In genomic region chr10:74937003-74937790, GRCm38 (mm10) we compare ENCODE assay signal across 8 mouse cellular contexts. TPM values are rescaled to one million over a fixed set of nuclear protein-coding genes. Genes with fewer than 3 reads are reported as not detected.
DNase-seq lines count a peak whose midpoint lies in the region; ATAC-seq and TF ChIP-seq lines count a peak whose summit lies in the region.

No protein-coding gene starts in this region.

- no peaks in the 10 kb centered on the region for H3K36me3 ChIP-seq in thymus, adult 2 months (ENCODE audit: control insufficient read depth, insufficient read depth, low read length)
- H3K36me3 ChIP-seq in hindbrain, embryonic 11.5 days (ENCODE audit: control insufficient read depth, insufficient read depth, low read length), result no peaks in the 10 kb centered on the region
- H3K36me3 ChIP-seq in liver, postnatal 0 days (replicated peaks; ENCODE audit: insufficient read depth, low read length), result no peaks in the 10 kb centered on the region

- DNase-seq in cerebellum, adult 8-10 months, result no peak
- DNase-seq in thymus, adult 2 months, result no peak
- no peak for DNase-seq in thymus, postnatal 10 days (ENCODE audit: low spot score in 2 of 2)
- DNase-seq in hindbrain, embryonic 11.5 days (ENCODE audit: low spot score), result peak; percentile 50
- no peak for DNase-seq in liver, postnatal 0 days
- DNase-seq in gastrocnemius, postnatal 4 days (ENCODE audit: low spot score in 2 of 2), result no peak

- WGBS in thymus, adult 2 months, result 91% methylated on average over 10 of the region's 10 CpGs
- WGBS in hindbrain, embryonic 11.5 days, result 84% methylated on average over 10 of the region's 10 CpGs
- WGBS in liver, postnatal 0 days (ENCODE audit: insufficient replicate concordance), result 76% methylated on average over 10 of the region's 10 CpGs
- 82% methylated on average over 10 of the region's 10 CpGs for WGBS in olfactory bulb, adult 2 months

- 0 out of 2 replicates have a peak, but pooled peaks have one; percentile 45 for ATAC-seq in cerebellum, adult (ENCODE audit: insufficient number of reproducible peaks, low FRiP score, low TSS enrichment)
- peak; percentile 58 for ATAC-seq in hindbrain, embryonic 11.5 days (ENCODE audit: low FRiP score)
- peak; percentile 57 for ATAC-seq in liver, postnatal 0 days

- H3K4me1 ChIP-seq in thymus, adult 2 months (replicated peaks; ENCODE audit: control insufficient read depth, insufficient read depth, low read length), result no peaks in the 10 kb centered on the region
- H3K4me1 ChIP-seq in hindbrain, embryonic 11.5 days (replicated peaks; ENCODE audit: control insufficient read depth, insufficient read depth, low read length), result no peaks in the 10 kb centered on the region
- H3K4me1 ChIP-seq in liver, postnatal 0 days (ENCODE audit: insufficient read depth), result no peaks in the 10 kb centered on the region
- no peaks in the 10 kb centered on the region for H3K4me1 ChIP-seq in olfactory bulb, adult 2 months (ENCODE audit: control insufficient read depth, insufficient read depth, low read length)

- TF ChIP-seq CTCF in thymus, adult 2 months (IDR thresholded peaks at IDR 0.05; ENCODE audit: borderline replicate concordance, control insufficient read depth, extremely low read depth, insufficient read depth, low read length, poor library complexity), result peak; percentile 20; the same call in 1 of the 2 replicates
- peak; percentile 82 for TF ChIP-seq CTCF in liver, postnatal 0 days (IDR thresholded peaks at IDR 0.05; ENCODE audit: low read depth)
- 0 out of 2 replicates have a peak, but pooled peaks have one; percentile 27 for TF ChIP-seq CTCF in olfactory bulb, adult 2 months (IDR thresholded peaks at IDR 0.05; ENCODE audit: insufficient read depth, low read depth, low read length)

- H3K4me2 ChIP-seq in hindbrain, embryonic 11.5 days (replicated peaks; ENCODE audit: low read depth, low read length), result no peak overlapping the region
- no peak overlapping the region for H3K4me2 ChIP-seq in liver, postnatal 0 days (ENCODE audit: low read depth, low read length)

- TF ChIP-seq EP300 in liver, postnatal 0 days (IDR thresholded peaks at IDR 0.05; ENCODE audit: low read depth), result no peak

- no peak overlapping the region for H3K9ac ChIP-seq in hindbrain, embryonic 11.5 days (ENCODE audit: low read depth, low read length)
- no peak overlapping the region for H3K9ac ChIP-seq in liver, postnatal 0 days (replicated peaks)

- no peak for TF ChIP-seq POLR2A in thymus, adult 2 months (IDR thresholded peaks at IDR 0.05; ENCODE audit: control insufficient read depth, extremely low read depth, insufficient read depth, low read length, poor library complexity)
- no peak for TF ChIP-seq POLR2A in olfactory bulb, adult 2 months (IDR thresholded peaks at IDR 0.05; ENCODE audit: insufficient read depth, low read depth, low read length)

- H3K27ac ChIP-seq in thymus, adult 2 months (ENCODE audit: control insufficient read depth, insufficient read depth, low read length), result no peak overlapping the region
- H3K27ac ChIP-seq in hindbrain, embryonic 11.5 days (ENCODE audit: low read depth, low read length), result no peak overlapping the region
- no peak overlapping the region for H3K27ac ChIP-seq in liver, postnatal 0 days (ENCODE audit: low read depth)
- H3K27ac ChIP-seq in olfactory bulb, adult 2 months (ENCODE audit: insufficient read depth, low read depth, low read length), result no peak overlapping the region

- H3K4me3 ChIP-seq in thymus, adult 2 months (ENCODE audit: control insufficient read depth, insufficient read depth, low read length), result no peak overlapping the region
- H3K4me3 ChIP-seq in hindbrain, embryonic 11.5 days (ENCODE audit: low read depth, low read length), result no peak overlapping the region
- H3K4me3 ChIP-seq in liver, postnatal 0 days (ENCODE audit: low read depth, low read length), result no peak overlapping the region
- no peak overlapping the region for H3K4me3 ChIP-seq in olfactory bulb, adult 2 months (ENCODE audit: insufficient read depth, low read depth, low read length)

- H3K9me3 ChIP-seq in hindbrain, embryonic 11.5 days (ENCODE audit: control insufficient read depth, low read length), result no peaks in the 10 kb centered on the region
- H3K9me3 ChIP-seq in liver, postnatal 0 days (ENCODE audit: low read length), result no peaks in the 10 kb centered on the region

- no peaks in the 10 kb centered on the region for H3K27me3 ChIP-seq in thymus, adult 2 months (ENCODE audit: control insufficient read depth, insufficient read depth, low read length)
- H3K27me3 ChIP-seq in hindbrain, embryonic 11.5 days (ENCODE audit: control insufficient read depth, insufficient read depth, low read length), result no peaks in the 10 kb centered on the region
- H3K27me3 ChIP-seq in liver, postnatal 0 days (ENCODE audit: insufficient read depth, low read length), result no peaks in the 10 kb centered on the region

RNA-seq across cellular contexts. Expression of gene Gnaz, which starts 29.8 kb away (rescaled TPM):
- 0.42 and 0.58 TPM in 2 replicates for polyA plus RNA-seq in thymus, adult 2 months (2012; rRNA removed)
- polyA plus RNA-seq in hindbrain, embryonic 11.5 days (2014; fragmentation: Nextera tagmentation; extraction: Ambion mirVana), result 14.0 and 14.7 TPM in 2 replicates
- 3.4 and 3.7 TPM in 2 replicates for polyA plus RNA-seq in liver, postnatal 0 days (2015; fragmentation: Nextera tagmentation; extraction: Ambion mirVana)
- not detected in 2 replicates for polyA plus RNA-seq in olfactory bulb, adult 2 months (2012; ENCODE audit: insufficient read depth, insufficient read length, low replicate concordance, missing spikeins)
- 1 to 10 TPM in 1 of 2 experiments, under 1 TPM in 1; 0.75 to 1.5 TPM for total RNA-seq in gastrocnemius, postnatal 4 days (2021)

Comparison
In these comparisons a context has a peak if more than half of its experiments do, and no peak if none do; other contexts are left out.
1. CTCF ChIP-seq: peak in every context shown above with its lines; median percentile 82 in liver, postnatal 0 days; 27 in olfactory bulb, adult 2 months; 20 in thymus, adult 2 months.